Mouse (Mus musculus): ENCODE results near the gene Rbfox2.
A peak's percentile ranks its signal among the peaks of the same experiment; 100 is the strongest.
"Not testable (repeated sequence)": the region's sequence is repeated elsewhere in the genome, so short reads cannot be mapped to it uniquely, and the experiment has no call there.

Gene Rbfox2

GRCm38 (mm10) chr15:77306547-77307261, at the start of gene Rbfox2:
TSS of gene Rbfox2 (minus strand) at chr15:77307004.
- peak; percentile 55 for DNase-seq (ENCODE audit: low read depth)

- no peak for DNase-seq (ENCODE audit: low read depth)
Observed at GRCm38 (mm10) chr15:77356248-77356810, 49.5 kb upstream of the Rbfox2 start.

- no peak for DNase-seq (ENCODE audit: low read depth)
Observed at GRCm38 (mm10) chr15:77354848-77355551, 48.2 kb upstream of the Rbfox2 start.

- no peak for DNase-seq (ENCODE audit: low read depth)
Observed at GRCm38 (mm10) chr15:77354496-77354847, 47.7 kb upstream of the Rbfox2 start.

- DNase-seq (ENCODE audit: low read depth): no peak
Observed at GRCm38 (mm10) chr15:77353764-77354163, 47.0 kb upstream of the Rbfox2 start.

- DNase-seq (ENCODE audit: low read depth): no peak
Observed at GRCm38 (mm10) chr15:77352863-77353262, 46.1 kb upstream of the Rbfox2 start.

- no peak for DNase-seq (ENCODE audit: low read depth)
Observed at GRCm38 (mm10) chr15:77350117-77350516, 43.3 kb upstream of the Rbfox2 start.

GRCm38 (mm10) chr15:77348146-77348545, 41.3 kb upstream of the Rbfox2 start:
- no peak for DNase-seq (ENCODE audit: low read depth)

- no peak for DNase-seq (ENCODE audit: low read depth)
Observed at GRCm38 (mm10) chr15:77344127-77345125, 37.6 kb upstream of the Rbfox2 start.

GRCm38 (mm10) chr15:77343527-77344091, 36.8 kb upstream of the Rbfox2 start:
- peak; percentile 32 for DNase-seq (ENCODE audit: low read depth)

GRCm38 (mm10) chr15:77342962-77343526, 36.2 kb upstream of the Rbfox2 start:
- no peak for DNase-seq (ENCODE audit: low read depth)

GRCm38 (mm10) chr15:77342005-77342404, 35.2 kb upstream of the Rbfox2 start:
- no peak for DNase-seq (ENCODE audit: low read depth)

- DNase-seq (ENCODE audit: low read depth): no peak
Observed at GRCm38 (mm10) chr15:77340581-77340980, 33.8 kb upstream of the Rbfox2 start.

- DNase-seq (ENCODE audit: low read depth): no peak
Observed at GRCm38 (mm10) chr15:77338924-77339429, 32.2 kb upstream of the Rbfox2 start.

GRCm38 (mm10) chr15:77338451-77338850, 31.6 kb upstream of the Rbfox2 start:
- DNase-seq (ENCODE audit: low read depth): no peak

GRCm38 (mm10) chr15:77337926-77338325, 31.1 kb upstream of the Rbfox2 start:
- no peak for DNase-seq (ENCODE audit: low read depth)

- no peak for DNase-seq (ENCODE audit: low read depth)
Observed at GRCm38 (mm10) chr15:77336968-77337341, 30.2 kb upstream of the Rbfox2 start.

- peak; percentile 37 for DNase-seq (ENCODE audit: low read depth)
Observed at GRCm38 (mm10) chr15:77336287-77336967, 29.6 kb upstream of the Rbfox2 start.

- DNase-seq (ENCODE audit: low read depth): not testable (repeated sequence)
Observed at GRCm38 (mm10) chr15:77335185-77335584, 28.4 kb upstream of the Rbfox2 start.

- DNase-seq (ENCODE audit: low read depth): no peak
Observed at GRCm38 (mm10) chr15:77332272-77332991, 25.6 kb upstream of the Rbfox2 start.

Measured in naive thymus-derived CD4-positive, alpha-beta T cell, adult 2 months (primary cell).